Mouse (Mus musculus): ENCODE data around the gene Pcp2. TPM values are rescaled to one million over a fixed set of nuclear protein-coding genes. Genes with fewer than 3 reads are reported as not detected.
A peak's percentile ranks its signal among the peaks of the same experiment; 100 is the strongest.

The Pcp2 gene
- total and polyA plus RNA-seq, 2 experiments from 2014 or later: not detected

DNA sequence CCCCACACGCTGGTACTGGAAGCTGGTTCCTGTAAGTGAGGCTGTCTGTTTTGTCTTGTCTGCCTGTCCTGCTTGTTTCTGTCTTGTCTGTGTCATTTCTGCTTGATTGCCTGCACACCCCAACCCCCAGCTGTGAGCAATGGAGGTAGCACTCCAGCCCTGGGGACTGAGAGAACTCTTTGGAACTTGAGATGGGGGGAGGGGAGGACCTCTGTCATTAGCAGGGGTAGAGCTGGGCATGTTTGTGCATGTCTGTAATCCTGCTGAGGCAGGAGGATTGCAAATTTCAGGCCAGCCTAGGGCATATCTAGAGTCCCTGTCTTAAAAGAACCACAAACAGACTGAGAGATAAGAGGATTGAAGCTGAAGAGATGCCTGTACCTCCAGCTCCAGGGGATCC lies 26.1 kb downstream of the Pcp2 start:
- no peaks in the 10 kb centered on the region for H3K4me1 ChIP-seq (ENCODE audit: control insufficient read depth, insufficient read depth)
- H3K9me3 ChIP-seq (replicated peaks; ENCODE audit: control insufficient read depth, low read length): no peaks in the 10 kb centered on the region
- DNase-seq (ENCODE audit: low spot score) (no peak), ATAC-seq (ENCODE audit: insufficient read depth, low read depth) (no peak)
- 50% methylated on average over 1 of the region's 1 CpGs for WGBS
- H3K9ac ChIP-seq (replicated peaks; ENCODE audit: low read depth, low read length): no peak overlapping the region
- no peaks in the 10 kb centered on the region for H3K27me3 ChIP-seq (ENCODE audit: control insufficient read depth, insufficient read depth, low read length)
- no peak for TF ChIP-seq EP300 (IDR thresholded peaks at IDR 0.05; ENCODE audit: low read depth)
- no peak for TF ChIP-seq CTCF (IDR thresholded peaks at IDR 0.05; ENCODE audit: low read depth)
- no peak overlapping the region for H3K4me3 ChIP-seq (ENCODE audit: low read depth, low read length)
- no peak overlapping the region for H3K4me2 ChIP-seq (ENCODE audit: low read depth, low read length)
- no peaks in the 10 kb centered on the region for H3K36me3 ChIP-seq (replicated peaks; ENCODE audit: control insufficient read depth, insufficient read depth, low read length)
- no peak overlapping the region for H3K27ac ChIP-seq (ENCODE audit: low read depth)

DNA sequence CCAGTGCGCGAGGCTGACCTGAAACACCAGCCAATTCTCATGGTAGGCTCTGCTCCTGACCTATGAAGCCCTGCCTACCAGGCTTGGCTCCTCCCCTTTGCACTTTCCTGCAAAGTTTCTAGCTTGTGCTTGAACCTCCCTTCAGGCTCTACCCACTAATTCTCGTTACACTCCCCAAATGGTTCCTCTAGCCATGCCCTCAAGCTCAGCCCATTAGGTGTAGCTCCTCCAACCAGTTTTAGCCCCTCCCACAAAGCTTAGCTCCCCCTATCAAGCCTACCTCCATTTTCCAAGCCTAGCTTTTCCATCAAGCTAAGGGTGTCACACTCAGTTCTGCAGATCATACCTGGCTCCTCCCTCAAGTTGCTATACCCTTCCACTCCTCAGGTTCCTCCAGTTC lies 27.3 kb downstream of the Pcp2 start:
- DNase-seq (ENCODE audit: low spot score): no peak
- whole genome bisulfite sequencing: 60% methylated on average over 3 of the region's 3 CpGs

DNA sequence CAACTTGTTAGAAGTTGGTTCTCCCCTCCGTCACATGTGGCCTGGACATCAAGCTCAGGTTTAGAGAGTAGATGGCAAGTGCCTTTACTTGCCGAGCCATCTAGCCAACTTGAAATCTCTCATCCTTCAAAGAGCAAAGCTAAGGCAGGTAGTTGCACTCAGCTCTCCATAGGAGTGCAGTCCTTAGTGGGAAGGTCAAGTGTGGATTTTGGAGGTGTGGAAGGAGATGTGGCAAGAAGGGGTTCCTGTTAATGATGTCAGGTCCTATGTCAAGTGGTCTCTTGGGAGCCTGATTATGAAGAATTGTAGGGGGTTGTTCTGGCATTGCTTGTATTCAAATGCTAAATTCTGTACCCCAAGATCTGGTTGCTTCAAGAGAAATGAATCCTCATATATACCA lies 30.9 kb downstream of the Pcp2 start:
- WGBS: 78% methylated on average over 2 of the region's 2 CpGs
- TF ChIP-seq EP300 (IDR thresholded peaks at IDR 0.05; ENCODE audit: low read depth) (no peak), CTCF (IDR thresholded peaks at IDR 0.05; ENCODE audit: low read depth) (no peak)
- Histone ChIP-seq H3K9ac (replicated peaks; ENCODE audit: low read depth, low read length) (no peak overlapping the region), H3K4me3 (ENCODE audit: low read depth, low read length) (no peak overlapping the region), H3K27me3 (ENCODE audit: control insufficient read depth, insufficient read depth, low read length) (no peaks in the 10 kb centered on the region), H3K4me1 (ENCODE audit: control insufficient read depth, insufficient read depth) (no peaks in the 10 kb centered on the region), H3K27ac (ENCODE audit: low read depth) (no peak overlapping the region), H3K4me2 (ENCODE audit: low read depth, low read length) (no peak overlapping the region), H3K9me3 (replicated peaks; ENCODE audit: control insufficient read depth, low read length) (no peaks in the 10 kb centered on the region), H3K36me3 (replicated peaks; ENCODE audit: control insufficient read depth, insufficient read depth, low read length) (no peaks in the 10 kb centered on the region)
- ATAC-seq (ENCODE audit: insufficient read depth, low read depth) (no peak), DNase-seq (ENCODE audit: low spot score) (no peak)

More for the DNA sequence above, 27.3 kb downstream of the Pcp2 start:
- no peaks in the 10 kb centered on the region for H3K27me3 ChIP-seq (ENCODE audit: control insufficient read depth, insufficient read depth, low read length)
- no peak for ATAC-seq (ENCODE audit: insufficient read depth, low read depth)
- TF ChIP-seq CTCF (IDR thresholded peaks at IDR 0.05; ENCODE audit: low read depth) (no peak), EP300 (IDR thresholded peaks at IDR 0.05; ENCODE audit: low read depth) (no peak)
- no peaks in the 10 kb centered on the region for H3K36me3 ChIP-seq (replicated peaks; ENCODE audit: control insufficient read depth, insufficient read depth, low read length)
- no peak overlapping the region for H3K27ac ChIP-seq (ENCODE audit: low read depth)
- no peak overlapping the region for H3K4me2 ChIP-seq (ENCODE audit: low read depth, low read length)
- no peak overlapping the region for H3K9ac ChIP-seq (replicated peaks; ENCODE audit: low read depth, low read length)
- no peaks in the 10 kb centered on the region for H3K9me3 ChIP-seq (replicated peaks; ENCODE audit: control insufficient read depth, low read length)
- no peak overlapping the region for H3K4me3 ChIP-seq (ENCODE audit: low read depth, low read length)
- H3K4me1 ChIP-seq (ENCODE audit: control insufficient read depth, insufficient read depth): no peaks in the 10 kb centered on the region

DNA sequence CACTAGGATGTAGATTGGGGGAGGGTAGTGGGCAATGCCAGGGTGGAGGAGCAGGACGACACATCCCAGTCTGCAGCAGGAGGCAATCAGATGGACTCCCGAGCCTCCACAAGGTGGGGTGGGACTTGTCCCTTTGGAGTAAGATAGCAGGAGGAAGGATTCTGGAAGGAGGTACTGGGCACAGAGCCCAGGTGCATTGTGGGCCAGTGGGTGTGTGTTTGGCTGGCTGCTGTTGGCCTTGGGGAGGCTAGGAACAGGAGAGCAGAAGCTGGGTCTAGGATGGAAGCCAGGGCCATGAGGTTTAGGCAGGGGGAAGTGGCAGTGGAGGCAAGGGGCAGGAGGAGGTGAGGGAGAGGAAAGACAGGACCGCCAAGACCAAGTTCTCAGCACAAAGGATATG lies 31.9 kb downstream of the Pcp2 start:
- DNase-seq (ENCODE audit: low spot score) (no peak), ATAC-seq (ENCODE audit: insufficient read depth, low read depth) (no peak)
- no peaks in the 10 kb centered on the region for H3K4me1 ChIP-seq (ENCODE audit: control insufficient read depth, insufficient read depth)
- 35% methylated on average over 3 of the region's 3 CpGs for WGBS
- H3K36me3 ChIP-seq (replicated peaks; ENCODE audit: control insufficient read depth, insufficient read depth, low read length): no peaks in the 10 kb centered on the region
- no peak overlapping the region for H3K27ac ChIP-seq (ENCODE audit: low read depth)
- H3K9ac ChIP-seq (replicated peaks; ENCODE audit: low read depth, low read length): no peak overlapping the region
- H3K9me3 ChIP-seq (replicated peaks; ENCODE audit: control insufficient read depth, low read length): no peaks in the 10 kb centered on the region
- H3K4me3 ChIP-seq (ENCODE audit: low read depth, low read length): no peak overlapping the region
- no peaks in the 10 kb centered on the region for H3K27me3 ChIP-seq (ENCODE audit: control insufficient read depth, insufficient read depth, low read length)
- no peak for TF ChIP-seq CTCF (IDR thresholded peaks at IDR 0.05; ENCODE audit: low read depth)
- no peak overlapping the region for H3K4me2 ChIP-seq (ENCODE audit: low read depth, low read length)

DNA sequence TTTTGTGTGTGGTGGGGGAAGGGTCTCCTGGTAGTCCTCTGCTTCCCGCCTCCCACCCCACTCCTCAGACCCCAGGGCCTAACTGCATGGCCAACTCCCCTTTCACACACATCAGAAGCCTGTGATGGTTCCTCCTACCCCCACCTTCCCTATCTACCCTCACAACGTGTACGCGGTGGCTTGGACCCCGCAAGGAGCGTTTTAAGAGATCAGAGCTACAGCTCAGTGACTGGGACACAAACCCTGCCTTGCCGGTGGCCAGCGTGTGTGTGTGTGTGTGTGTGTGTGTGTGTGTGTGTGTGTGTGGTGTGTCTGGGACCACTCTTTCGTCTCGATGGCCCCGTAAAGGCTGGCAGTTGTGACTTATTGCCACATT lies 37.1 kb downstream of the Pcp2 start:
- ATAC-seq (ENCODE audit: insufficient read depth, low read depth) (0 out of 2 replicates have a peak, but pooled peaks have one; percentile 10), DNase-seq (ENCODE audit: low spot score) (no peak)
- WGBS: 21% methylated on average over 11 of the region's 11 CpGs
- peak overlapping the region; percentile 71 for H3K4me3 ChIP-seq (ENCODE audit: low read depth, low read length)
- peak overlapping the region; percentile 100 for H3K4me2 ChIP-seq (ENCODE audit: low read depth, low read length)
- peak overlapping the region; percentile 53; the same call in 1 of the 2 replicates for H3K9ac ChIP-seq (replicated peaks; ENCODE audit: low read depth, low read length)
- no peak overlapping the region for H3K27ac ChIP-seq (ENCODE audit: low read depth)
- no peak for TF ChIP-seq EP300 (IDR thresholded peaks at IDR 0.05; ENCODE audit: low read depth)
- TF ChIP-seq CTCF (IDR thresholded peaks at IDR 0.05; ENCODE audit: low read depth): no peak
- peaks cover 5% of the 10 kb centered on the region; the same call in 1 of the 2 replicates for H3K4me1 ChIP-seq (ENCODE audit: control insufficient read depth, insufficient read depth)
- H3K36me3 ChIP-seq (replicated peaks; ENCODE audit: control insufficient read depth, insufficient read depth, low read length): no peaks in the 10 kb centered on the region
- H3K9me3 ChIP-seq (replicated peaks; ENCODE audit: control insufficient read depth, low read length): no peaks in the 10 kb centered on the region
- peaks cover 18% of the 10 kb centered on the region; the same call in 1 of the 2 replicates for H3K27me3 ChIP-seq (ENCODE audit: control insufficient read depth, insufficient read depth, low read length)
